Mouse (Mus musculus): ENCODE data around the gene Calhm2.

GRCm38 (mm10) chr19:47118634-47119033 is 19.5 kb downstream of the Calhm2 start:
- TF ChIP-seq CTCF (IDR thresholded peaks at IDR 0.05; ENCODE audit: low read depth): no peak
- TF ChIP-seq EP300 (optimal IDR thresholded peaks at IDR 0.05): no peak
